Mouse (Mus musculus) lung, postnatal 10 days (tissue): ENCODE data around the gene Adora1.

Source experiments
- DNase-seq: peaks from one replicate; pipeline ENCODE4 v3.0.0; 2021

Gene Adora1

GRCm38 (mm10) chr1:134192024-134192423, 43.2 kb downstream of the Adora1 start:
- DNase-seq = no peak

DNA sequence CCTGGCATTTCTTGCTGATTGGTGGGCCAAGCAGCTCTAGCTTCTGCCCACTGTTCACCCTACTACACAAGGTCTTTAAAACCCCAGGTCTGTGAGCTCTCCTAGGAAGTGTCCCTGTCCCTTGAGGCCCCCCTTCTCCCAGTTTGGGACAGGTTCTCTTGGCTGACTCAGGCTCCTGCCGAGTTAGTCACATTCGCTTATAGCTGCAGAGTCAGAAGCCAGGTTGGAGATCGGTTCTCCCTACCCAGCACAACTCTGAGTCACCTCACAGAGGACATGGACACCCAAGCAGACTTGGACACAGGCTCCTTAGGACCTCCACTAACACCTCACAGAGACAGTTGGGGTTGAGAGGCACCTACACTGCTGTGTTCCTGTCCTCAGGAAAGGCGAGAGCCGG, 44.0 kb downstream of the Adora1 start:
- DNase-seq = no peak

DNA sequence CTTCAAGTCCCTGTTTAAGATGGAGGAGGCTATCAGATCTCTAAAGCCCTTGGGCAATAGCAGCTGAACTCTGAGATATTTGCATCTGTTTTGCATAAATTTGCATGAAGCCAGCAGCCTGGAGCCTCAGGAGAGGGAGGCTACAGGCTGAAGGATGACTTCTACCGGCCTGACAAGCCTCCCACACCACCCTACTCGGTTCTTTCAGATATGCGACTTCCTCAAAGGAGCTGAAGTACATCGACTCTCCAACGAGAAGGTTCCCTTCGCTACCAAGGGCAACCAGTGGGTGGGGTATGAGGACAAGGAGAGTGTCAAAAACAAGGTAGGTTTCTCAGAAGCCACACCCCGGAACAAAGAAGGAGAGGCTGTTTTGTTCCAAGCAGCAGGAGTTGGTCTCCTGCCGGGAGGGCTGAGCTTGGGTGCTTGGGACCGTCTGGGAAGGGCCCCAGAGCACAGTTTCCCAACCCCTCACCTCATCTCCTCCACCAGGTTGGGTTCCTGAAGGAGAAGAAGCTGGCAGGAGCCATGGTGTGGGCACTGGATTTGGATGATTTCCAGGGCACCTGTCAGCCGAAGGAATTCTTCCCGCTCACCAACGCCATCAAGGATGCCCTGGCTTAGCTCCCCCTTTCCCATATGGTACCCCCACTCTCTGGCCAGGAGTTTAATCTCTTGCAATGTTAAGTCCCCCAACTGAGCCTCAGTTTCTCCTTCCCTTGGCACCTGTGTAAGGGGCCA, 46.1 kb downstream of the Adora1 start:
- peak; percentile 71 for DNase-seq

GRCm38 (mm10) chr1:134188217-134188616, 47.0 kb downstream of the Adora1 start:
- DNase-seq = no peak

DNA sequence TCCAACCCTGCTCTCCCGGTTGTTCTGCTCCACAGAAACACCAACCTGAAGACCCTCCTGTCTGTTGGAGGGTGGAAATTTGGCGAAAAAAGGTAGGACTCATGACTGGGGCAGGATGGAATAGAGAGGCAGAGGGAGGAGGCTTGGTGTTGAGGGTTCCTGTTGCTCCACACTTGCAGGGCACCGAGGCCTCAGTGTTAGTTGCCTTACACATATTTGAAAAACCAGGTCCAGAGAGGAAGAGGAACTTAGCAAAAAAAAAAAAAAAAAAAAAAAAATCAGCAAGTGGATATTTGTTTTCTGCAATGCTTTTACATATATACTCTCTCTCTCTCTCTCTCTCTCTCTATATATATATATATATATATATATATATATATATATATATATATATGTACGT, 51.1 kb downstream of the Adora1 start:
- no peak for DNase-seq

DNA sequence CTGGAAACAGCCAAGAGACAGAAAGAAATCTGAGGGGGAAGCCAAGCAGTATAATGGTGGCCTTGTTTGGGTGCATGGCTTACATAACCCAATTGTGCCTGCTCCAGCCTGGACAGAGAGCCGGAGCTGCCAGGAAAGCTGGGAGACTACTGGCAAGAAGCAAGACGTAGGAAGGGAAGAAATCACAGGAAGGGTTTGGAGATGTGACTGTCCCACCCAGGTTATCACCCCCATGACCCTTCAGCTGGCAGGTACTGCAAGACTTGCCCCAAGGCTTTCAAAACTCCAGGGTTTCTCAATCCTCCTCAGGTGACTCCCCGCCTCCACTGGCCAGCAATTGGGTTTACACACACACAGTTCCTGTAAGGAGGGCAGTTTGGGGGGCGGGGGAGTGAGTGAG, 53.2 kb downstream of the Adora1 start, which contains the start of gene Chil1:
Chil1 (plus strand) TSS at position 152 of the 400 bp plus-strand sequence.
- DNase-seq = peak; percentile 64

DNA sequence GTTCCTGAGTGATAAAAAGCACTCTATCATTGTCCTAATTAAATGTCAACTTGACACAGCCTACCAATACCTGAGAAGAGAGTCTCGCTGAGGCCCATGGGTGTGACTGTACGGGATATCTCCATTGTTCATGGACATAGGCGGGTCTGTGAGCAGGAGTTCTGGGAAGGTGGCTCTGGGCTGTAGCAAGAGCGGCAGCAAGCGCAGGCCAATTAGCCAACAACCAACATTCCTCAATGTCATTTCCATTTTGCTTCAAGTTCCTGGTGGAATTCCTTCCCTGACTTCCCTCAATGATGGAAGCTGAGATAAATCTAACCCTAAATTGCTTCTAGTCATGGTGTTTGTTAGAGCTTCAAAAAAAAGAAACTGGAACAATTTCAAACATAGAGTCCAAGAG, 57.3 kb downstream of the Adora1 start:
- no peak for DNase-seq

DNA sequence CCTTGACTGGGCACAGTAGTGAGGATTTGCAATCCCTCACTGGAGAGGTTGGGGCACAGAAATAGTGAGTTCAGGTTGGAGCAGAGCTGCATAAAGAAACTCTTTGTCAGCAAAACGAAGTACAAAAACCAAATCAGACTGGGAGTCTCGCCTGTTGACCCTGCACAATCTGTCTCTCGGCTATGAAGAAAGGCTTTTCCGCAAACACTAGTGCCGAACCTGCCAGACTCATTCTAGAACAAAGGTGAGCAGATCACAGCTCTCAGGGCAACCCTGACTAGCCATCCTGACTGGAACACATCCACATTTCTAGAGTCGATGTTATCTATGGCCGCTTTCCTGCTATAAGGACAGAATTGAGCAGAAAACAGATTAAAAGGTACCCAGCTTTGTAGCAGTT, 62.1 kb downstream of the Adora1 start:
- no peak for DNase-seq

GRCm38 (mm10) chr1:134168985-134169697, 66.1 kb downstream of the Adora1 start:
- no peak for DNase-seq

- DNase-seq = no peak
Observed at GRCm38 (mm10) chr1:134168567-134168966, 66.7 kb downstream of the Adora1 start.

GRCm38 (mm10) chr1:134167416-134168305, 67.6 kb downstream of the Adora1 start:
- no peak for DNase-seq

- no peak for DNase-seq
Observed at GRCm38 (mm10) chr1:134166547-134166946, 68.7 kb downstream of the Adora1 start.

- DNase-seq = peak; percentile 77
Observed at GRCm38 (mm10) chr1:134164454-134164853, 70.8 kb downstream of the Adora1 start.

- DNase-seq = no peak
Observed at GRCm38 (mm10) chr1:134163476-134163875, 71.8 kb downstream of the Adora1 start.

GRCm38 (mm10) chr1:134162510-134163225, 72.6 kb downstream of the Adora1 start:
- peak; percentile 15 for DNase-seq

DNA sequence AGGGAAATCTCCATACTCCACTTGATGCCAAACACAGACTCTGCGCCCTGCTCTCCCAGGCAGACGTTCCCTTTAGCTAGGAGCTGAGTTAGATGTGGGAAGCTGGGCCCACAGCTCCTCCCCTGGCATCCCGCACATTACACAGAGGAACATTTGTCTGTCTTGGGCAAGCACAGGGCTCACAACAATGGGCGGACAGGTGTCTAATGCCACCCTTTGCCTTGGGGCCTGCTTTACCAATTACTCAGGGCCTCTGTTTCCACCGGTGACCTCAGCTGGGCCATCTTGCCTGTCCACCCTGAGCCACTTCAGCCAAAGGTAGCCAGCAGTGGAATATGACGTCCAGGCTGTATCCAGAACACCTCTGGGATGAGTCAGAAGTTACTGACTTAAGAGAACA, 73.8 kb downstream of the Adora1 start:
- DNase-seq = no peak

DNA sequence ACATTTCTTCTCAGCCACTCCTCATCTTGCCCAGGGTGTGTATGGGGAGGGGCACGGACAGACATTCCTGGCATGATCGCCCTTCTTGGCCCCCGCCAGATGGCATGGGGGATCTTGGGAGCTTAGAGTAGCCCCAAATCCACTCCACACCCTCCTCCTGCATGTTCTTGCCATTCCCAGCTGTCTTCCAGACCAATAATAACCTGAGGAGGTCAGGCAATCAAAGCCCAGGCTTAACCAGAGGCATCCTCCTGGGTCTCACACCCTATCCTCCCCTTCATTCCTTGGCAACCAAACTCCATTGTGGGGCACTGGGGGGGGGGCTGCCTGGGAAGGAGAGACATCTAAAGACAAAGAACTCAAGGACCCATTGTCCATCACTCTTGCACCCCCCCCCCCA, 74.8 kb downstream of the Adora1 start:
- DNase-seq = no peak

DNA sequence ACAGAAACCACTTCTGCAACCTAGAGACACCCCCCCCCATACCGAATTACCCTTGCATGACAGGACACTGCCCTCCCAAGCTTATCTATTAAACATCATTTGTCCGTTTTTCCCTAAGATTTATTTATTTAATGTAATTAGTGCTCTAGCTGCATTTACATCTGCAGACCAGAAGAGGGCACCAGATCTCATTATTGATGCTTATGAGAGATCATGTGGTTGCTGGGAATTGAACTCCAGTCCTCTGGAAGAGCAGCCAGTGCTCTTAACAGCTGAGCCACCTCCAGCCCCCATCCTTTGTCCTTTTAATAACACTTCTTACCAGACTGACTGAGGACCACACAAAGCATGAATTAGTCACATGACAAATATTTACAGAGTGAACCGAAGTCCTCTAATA, 80.6 kb downstream of the Adora1 start:
- no peak for DNase-seq

GRCm38 (mm10) chr1:134154121-134154520, 81.1 kb downstream of the Adora1 start:
- DNase-seq = no peak

DNA sequence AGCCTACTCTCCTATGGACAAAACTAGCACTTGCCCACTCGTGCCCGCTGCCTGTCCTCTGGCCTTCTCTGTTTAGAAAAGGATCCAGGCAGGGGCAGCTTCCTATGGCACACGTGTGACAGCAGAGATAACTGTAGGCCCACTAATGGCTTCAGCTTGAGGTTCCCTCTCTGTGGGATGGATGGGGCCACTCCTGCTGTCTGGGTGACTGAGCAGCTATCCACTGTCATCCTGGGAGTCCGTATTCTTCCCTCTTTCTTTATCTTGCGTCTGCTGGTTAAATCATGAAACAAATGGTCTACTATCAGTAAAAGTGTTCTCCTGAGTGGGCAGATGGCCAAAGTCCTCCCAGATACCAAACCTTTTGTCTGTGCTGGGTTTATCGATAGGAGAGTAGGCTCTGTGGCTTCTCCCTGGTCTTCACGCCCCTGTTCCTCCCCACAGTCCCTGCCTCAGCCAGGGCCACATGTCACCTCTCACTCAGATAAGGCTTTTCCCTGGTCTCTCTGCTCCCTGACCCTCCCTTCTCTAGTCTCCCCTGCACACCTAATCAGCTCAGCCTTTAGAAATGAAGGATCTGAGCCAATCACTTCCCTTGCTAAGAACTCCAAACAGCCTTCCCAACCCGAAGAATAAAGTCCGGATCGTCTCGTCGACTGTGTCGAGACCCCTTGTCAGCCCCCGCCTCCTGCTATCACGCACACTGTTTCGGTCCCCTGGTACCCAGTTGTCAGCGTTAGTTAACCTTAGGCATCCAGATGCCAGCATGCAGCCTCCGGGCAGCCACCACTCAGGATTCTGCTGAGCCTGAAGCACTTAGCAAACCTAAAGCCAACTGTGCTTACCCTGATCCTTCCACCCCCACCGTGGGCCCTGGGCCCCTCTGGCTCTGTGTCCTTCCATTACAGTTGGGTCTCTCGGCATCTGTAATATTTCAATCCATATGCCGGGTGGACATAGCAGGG, 82.3 kb downstream of the Adora1 start:
- DNase-seq = no peak

DNA sequence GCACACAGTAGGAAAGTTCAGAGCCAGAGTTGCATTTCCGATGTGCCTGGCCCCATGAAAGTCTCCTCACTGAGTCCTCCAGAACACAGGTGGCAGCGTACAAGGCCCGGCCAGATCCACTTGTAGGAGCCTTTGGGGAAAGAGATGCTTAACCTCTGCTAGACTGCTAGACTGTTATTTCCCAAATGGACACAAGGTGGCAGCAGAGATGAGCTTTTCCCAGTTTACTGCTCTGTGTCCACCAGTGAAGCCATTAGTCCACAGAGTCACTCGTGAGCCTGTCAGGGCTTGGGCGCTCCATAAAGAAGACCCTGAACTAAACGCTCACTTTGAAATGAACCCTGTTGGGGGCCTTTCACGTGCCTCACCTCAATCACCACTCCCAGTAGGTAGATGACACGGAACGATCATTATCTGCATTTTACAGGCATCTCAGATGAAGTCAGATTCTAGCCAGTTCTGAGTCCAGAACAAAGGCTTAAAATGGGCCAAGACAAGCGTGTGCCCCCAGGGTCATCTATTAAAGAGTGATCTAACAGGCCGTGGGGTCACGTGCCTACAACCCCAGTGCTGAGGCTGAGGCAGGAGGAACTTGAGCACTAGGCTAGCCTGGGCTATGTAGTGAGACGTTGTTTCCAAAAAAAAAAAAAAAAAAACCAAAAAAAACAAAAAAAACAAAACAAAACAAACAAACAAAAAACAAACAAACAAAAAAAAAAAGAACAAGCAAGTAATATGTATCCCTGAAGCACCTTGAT, 83.4 kb downstream of the Adora1 start:
- peak; percentile 90 for DNase-seq
